Mouse (Mus musculus) ES-E14 (cell line): Measurements from ENCODE around the gene Adh7. TPM values are rescaled to one million over a fixed set of nuclear protein-coding genes. Genes with fewer than 3 reads are reported as not detected.

ENCODE experiments used
- DNase-seq: peaks from one replicate; pipeline ENCODE4 v3.0.0-alpha.2; 2013; ENCODE audit warnings: low read depth, low spot score
- H3K27ac ChIP-seq: 2 replicates; pipeline ENCODE4 v1.5.1; 2012; ENCODE audit warnings: low read depth, mild to moderate bottlenecking, low read length, moderate library complexity, mixed read lengths; ENCODE audit not compliant: poor library complexity, insufficient read depth, severe bottlenecking
- H3K36me3 ChIP-seq: 2 replicates; pipeline ENCODE4 v1.6.1; 2012; ENCODE audit warnings: mild to moderate bottlenecking, low read length, moderate library complexity, mixed read lengths; ENCODE audit not compliant: control insufficient read depth, poor library complexity, insufficient read depth, severe bottlenecking
- H3K4me1 ChIP-seq, 2 experiments: fragments of 150-350 bp in 1 of 2; sonication (generic) in 1 of 2; 2 replicates each; pipeline ENCODE4 v1.6.1; 2012; ENCODE audit warnings: low read length in 2 of 2, mild to moderate bottlenecking in 1 of 2, mixed read lengths in 1 of 2; ENCODE audit not compliant: control insufficient read depth in 2 of 2, insufficient read depth in 2 of 2, poor library complexity in 1 of 2
- H3K4me3 ChIP-seq, 2 experiments: fragments of 150-350 bp in 1 of 2; sonication (generic) in 1 of 2; 2 replicates each; pipeline ENCODE4 v1.5.1; 2012; ENCODE audit warnings: low read length in 2 of 2, low read depth in 1 of 2, mild to moderate bottlenecking in 1 of 2, mixed read lengths in 1 of 2; ENCODE audit not compliant: insufficient read depth in 1 of 2, poor library complexity in 1 of 2, severe bottlenecking in 1 of 2
- H3K9ac ChIP-seq: 2 replicates; pipeline ENCODE4 v1.6.1; 2012; ENCODE audit warnings: low read depth, mild to moderate bottlenecking, low read length, mixed read lengths; ENCODE audit not compliant: poor library complexity, insufficient read depth, severe bottlenecking
- H3K9me3 ChIP-seq: fragments of 150-350 bp; sonication (generic); 2 replicates; pipeline ENCODE4 v1.6.1; 2012; ENCODE audit warnings: low read depth, mild to moderate bottlenecking, low read length; ENCODE audit not compliant: control insufficient read depth, insufficient read depth
- CHD2 ChIP-seq: IDR thresholded peaks from 2 replicates; pipeline ENCODE4 v1.6.1; 2014; ENCODE audit warnings: mild to moderate bottlenecking, low read depth, low read length, inconsistent platforms
- HCFC1 ChIP-seq: IDR thresholded peaks from 2 replicates; pipeline ENCODE4 v1.6.1; 2012; ENCODE audit warnings: low read length, inconsistent platforms, borderline replicate concordance; ENCODE audit not compliant: insufficient read depth
- MAFK ChIP-seq: IDR thresholded peaks from 2 replicates; pipeline ENCODE4 v1.6.1; 2014; ENCODE audit warnings: mild to moderate bottlenecking, low read depth, low read length, inconsistent platforms; ENCODE audit not compliant: insufficient read depth
- ZC3H11A ChIP-seq: IDR thresholded peaks from 2 replicates; pipeline ENCODE4 v1.6.1; 2012; ENCODE audit warnings: low read depth, mild to moderate bottlenecking, inconsistent platforms, low read length, borderline replicate concordance
- ZNF384 ChIP-seq: IDR thresholded peaks from 2 replicates; pipeline ENCODE4 v1.6.1; 2012; ENCODE audit warnings: low read depth, low read length, inconsistent platforms
- in situ Hi-C, 2 experiments: fragments of 600-800 bp; cut with MboI; formaldehyde crosslinking; loops; one replicate each; pipeline ENCODE4 v1.15.1; 2025; ENCODE audit warnings: low sequenced_read_pairs in 2 of 2, inconsistent platforms in 1 of 2; ENCODE audit not compliant: unreplicated experiment in 2 of 2
- total RNA-seq: library from RNA; depleted of rRNA; stranded (reverse); fragments of 300-350 nt; gene quantifications from 2 replicates; pipeline ENCODE4 v1.2.3, GENCODE M21; 2012

The Adh7 gene
- total RNA-seq, 1 experiment: 0.36 TPM

DNA sequence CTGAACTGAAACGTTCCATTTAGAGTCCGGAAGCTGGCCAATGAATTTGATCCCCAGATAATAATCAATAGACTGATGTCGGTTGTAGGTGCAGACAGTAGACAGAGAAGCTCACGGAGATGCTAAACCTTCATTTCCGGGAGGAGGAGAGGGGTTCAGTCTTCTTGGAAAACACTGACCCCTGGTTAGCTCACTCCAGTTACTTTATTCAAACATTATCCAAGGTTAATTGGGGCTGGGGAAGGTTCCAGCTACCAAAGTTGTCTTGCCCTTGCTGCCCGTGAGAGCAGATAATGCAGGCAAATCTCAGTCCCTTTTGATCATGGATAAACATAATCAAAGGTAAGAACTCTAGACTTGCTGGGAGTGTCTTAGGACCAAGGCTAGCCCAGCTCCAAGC lies 33.6 kb downstream of the Adh7 start:
- Histone ChIP-seq H3K4me1 (no peaks in the 10 kb centered on the region), H3K9ac (no peak overlapping the region), H3K4me3 (no peak overlapping the region), H3K9me3 (no peaks in the 10 kb centered on the region), H3K27ac (no peak overlapping the region), H3K36me3 (no peaks in the 10 kb centered on the region)
- DNase-seq: no peak
- in situ Hi-C loops: no loop called here
- TF ChIP-seq MAFK: no peak
- no peak for TF ChIP-seq HCFC1
- TF ChIP-seq ZNF384: no peak
- TF ChIP-seq ZC3H11A: no peak
- no peak for TF ChIP-seq CHD2

DNA sequence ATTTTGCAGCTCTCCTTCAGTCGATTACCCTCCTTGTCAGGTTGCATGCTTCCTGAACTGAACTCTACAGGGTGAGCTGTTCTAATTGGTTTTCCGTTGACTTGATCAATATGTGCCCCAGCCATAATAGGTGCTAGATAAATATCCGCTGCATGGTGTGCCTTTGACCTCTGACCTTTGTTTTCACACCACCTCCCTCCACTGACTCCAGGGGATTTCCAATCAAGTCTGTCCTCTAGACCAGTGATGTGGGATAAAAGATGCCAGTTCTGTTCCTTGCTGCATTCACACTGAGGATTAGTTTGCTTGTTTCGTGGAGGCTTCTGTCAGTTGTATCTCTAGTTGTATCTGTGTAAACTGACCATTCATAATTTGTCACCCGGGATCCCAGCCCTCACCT lies 36.6 kb downstream of the Adh7 start:
- no peak overlapping the region for H3K9ac ChIP-seq
- TF ChIP-seq ZNF384 (no peak), CHD2 (no peak), HCFC1 (no peak), ZC3H11A (no peak), MAFK (no peak)
- H3K36me3 ChIP-seq: no peaks in the 10 kb centered on the region
- H3K9me3 ChIP-seq: no peaks in the 10 kb centered on the region
- H3K4me1 ChIP-seq: no peaks in the 10 kb centered on the region
- in situ Hi-C loops: no loop called here
- no peak overlapping the region for H3K4me3 ChIP-seq
- H3K27ac ChIP-seq: no peak overlapping the region
- DNase-seq: no peak

DNA sequence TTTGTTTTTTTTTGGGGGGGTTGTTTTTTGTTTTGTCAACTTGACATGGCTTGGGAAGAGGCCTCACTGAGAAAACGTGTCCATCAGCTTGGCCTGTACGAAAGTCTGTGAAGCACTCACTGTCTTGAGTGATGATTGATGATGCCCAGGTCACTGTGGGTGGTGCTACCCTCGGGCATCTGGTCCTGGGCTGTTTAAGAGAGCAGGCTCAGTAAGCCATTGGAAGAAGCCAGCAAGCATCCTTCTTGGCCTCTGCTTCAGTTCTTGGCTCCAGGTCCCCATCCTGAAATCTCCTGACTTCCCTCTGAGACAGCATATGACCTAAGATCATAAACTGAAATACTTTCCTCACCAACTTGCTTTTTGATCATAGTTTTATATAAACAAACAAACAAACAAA lies 37.8 kb downstream of the Adh7 start:
- no peak for DNase-seq
- no peak overlapping the region for H3K4me3 ChIP-seq
- no peaks in the 10 kb centered on the region for H3K4me1 ChIP-seq
- in situ Hi-C loops: no loop called here
- no peaks in the 10 kb centered on the region for H3K9me3 ChIP-seq
- no peak overlapping the region for H3K9ac ChIP-seq
- TF ChIP-seq HCFC1 (no peak), ZNF384 (no peak), CHD2 (no peak), ZC3H11A (no peak)
- H3K36me3 ChIP-seq: no peaks in the 10 kb centered on the region
- no peak overlapping the region for H3K27ac ChIP-seq

DNA sequence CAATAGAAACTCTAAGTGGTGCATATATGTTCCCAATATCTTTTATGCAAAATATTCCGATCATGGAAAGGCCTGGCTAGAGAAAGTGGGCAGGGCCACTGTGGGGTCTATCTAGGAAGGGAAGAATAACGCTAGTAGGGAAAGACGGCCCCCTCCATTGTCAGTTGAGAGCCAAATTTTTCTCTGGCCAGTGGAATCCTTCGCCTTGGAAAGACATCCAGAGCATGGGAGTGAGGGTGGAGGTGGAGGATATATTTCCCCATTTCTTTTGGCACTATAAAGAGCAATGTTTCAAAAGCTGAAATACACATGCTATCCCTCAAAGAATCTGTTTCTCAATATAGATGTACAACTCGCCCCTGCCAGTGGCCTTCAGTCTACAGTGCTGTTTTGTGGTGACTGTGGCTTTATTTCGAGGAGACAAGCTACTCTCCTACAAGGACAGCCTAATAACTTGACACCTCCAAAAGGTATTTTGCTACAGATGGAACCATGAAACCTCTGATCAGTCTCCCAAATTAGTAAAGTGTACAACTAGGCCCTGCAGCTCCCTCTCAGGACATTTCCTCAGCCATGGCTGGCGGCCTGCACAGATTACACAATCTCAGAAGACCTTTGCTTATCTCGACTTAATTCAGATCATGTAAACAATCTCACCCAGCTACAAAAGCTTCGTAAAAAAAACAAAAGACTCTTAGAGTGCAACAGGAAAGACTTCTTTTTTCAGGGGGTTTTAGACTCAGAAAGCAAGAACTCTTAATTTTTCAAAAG lies 38.4 kb downstream of the Adh7 start:
- Histone ChIP-seq H3K4me3 (no peak overlapping the region), H3K9ac (no peak overlapping the region), H3K9me3 (no peaks in the 10 kb centered on the region), H3K27ac (no peak overlapping the region), H3K4me1 (no peaks in the 10 kb centered on the region), H3K36me3 (no peaks in the 10 kb centered on the region)
- TF ChIP-seq ZNF384 (no peak), HCFC1 (no peak), CHD2 (no peak), ZC3H11A (no peak), MAFK (no peak)
- in situ Hi-C loops: no loop called here
- DNase-seq: no peak
